Mouse (Mus musculus): ENCODE data around the gene Hipk2. TPM values are rescaled to one million over a fixed set of nuclear protein-coding genes. Genes with fewer than 3 reads are reported as not detected.

Gene Hipk2
- total RNA-seq (2021), result 10 to 100 TPM; 54.6 to 55.5 TPM

GRCm38 (mm10) chr6:38876071-38876911, at the start of gene Hipk2:
Gene Hipk2, minus strand, starts transcription at chr6:38876165.
- DNase-seq, result peak; percentile 84

GRCm38 (mm10) chr6:38925719-38926118, 49.8 kb upstream of the Hipk2 start:
- intact Hi-C loops (cut with DNase I), result no loop called here
- peak; percentile 22 for DNase-seq

More at GRCm38 (mm10) chr6:38876071-38876911, at the start of gene Hipk2:
- intact Hi-C loops (cut with DNase I), result no loop called here

GRCm38 (mm10) chr6:38923870-38924817, 48.2 kb upstream of the Hipk2 start:
- intact Hi-C loops (cut with DNase I), result no loop called here
- no peak for DNase-seq

- intact Hi-C loops (cut with DNase I), result no loop called here
- no peak for DNase-seq
These were observed 47.5 kb upstream of the Hipk2 start for GRCm38 (mm10) chr6:38923450-38923849.

- intact Hi-C loops (cut with DNase I), result no loop called here
- peak; percentile 41 for DNase-seq
These were observed 46.6 kb upstream of the Hipk2 start for GRCm38 (mm10) chr6:38922517-38922916.

GRCm38 (mm10) chr6:38921810-38922116, 45.8 kb upstream of the Hipk2 start:
- no peak for DNase-seq
- intact Hi-C loops (cut with DNase I), result no loop called here

GRCm38 (mm10) chr6:38921095-38921809, 45.3 kb upstream of the Hipk2 start:
- DNase-seq, result no peak
- intact Hi-C loops (cut with DNase I), result no loop called here

- intact Hi-C loops (cut with DNase I), result no loop called here
- no peak for DNase-seq
These were observed 44.2 kb upstream of the Hipk2 start for GRCm38 (mm10) chr6:38920141-38920540.

GRCm38 (mm10) chr6:38919135-38919740, 43.3 kb upstream of the Hipk2 start:
- no peak for DNase-seq
- intact Hi-C loops (cut with DNase I), result no loop called here

- intact Hi-C loops (cut with DNase I), result no loop called here
- DNase-seq, result no peak
These were observed 42.8 kb upstream of the Hipk2 start for GRCm38 (mm10) chr6:38918728-38919127.

- intact Hi-C loops (cut with DNase I), result no loop called here
- no peak for DNase-seq
These were observed 41.5 kb upstream of the Hipk2 start for GRCm38 (mm10) chr6:38917415-38917814.

- intact Hi-C loops (cut with DNase I), result no loop called here
- DNase-seq, result no peak
These were observed 40.6 kb upstream of the Hipk2 start for GRCm38 (mm10) chr6:38916571-38916970.

GRCm38 (mm10) chr6:38915776-38916175, 39.8 kb upstream of the Hipk2 start:
- intact Hi-C loops (cut with DNase I), result no loop called here
- no peak for DNase-seq

GRCm38 (mm10) chr6:38914181-38914580, 38.2 kb upstream of the Hipk2 start:
- no peak for DNase-seq
- intact Hi-C loops (cut with DNase I), result no loop called here

- DNase-seq, result no peak
- intact Hi-C loops (cut with DNase I), result no loop called here
These were observed 37.5 kb upstream of the Hipk2 start for GRCm38 (mm10) chr6:38913386-38914042.

- peak; percentile 48 for DNase-seq
- intact Hi-C loops (cut with DNase I), result no loop called here
These were observed 36.9 kb upstream of the Hipk2 start for GRCm38 (mm10) chr6:38912845-38913244.

GRCm38 (mm10) chr6:38912121-38912660, 36.2 kb upstream of the Hipk2 start:
- intact Hi-C loops (cut with DNase I), result no loop called here
- no peak for DNase-seq

GRCm38 (mm10) chr6:38910828-38911559, 35.0 kb upstream of the Hipk2 start:
- peak; percentile 29 for DNase-seq
- intact Hi-C loops (cut with DNase I), result no loop called here

- intact Hi-C loops (cut with DNase I), result no loop called here
- DNase-seq, result no peak
These were observed 32.4 kb upstream of the Hipk2 start for GRCm38 (mm10) chr6:38908401-38908800.
